7 mouse cellular contexts compared by ENCODE assay signal in genomic region chr7:29232247-29233013, GRCm38 (mm10). TPM values are rescaled to one million over a fixed set of nuclear protein-coding genes. Genes with fewer than 3 reads are reported as not detected.
A peak's percentile ranks its signal among the peaks of the same experiment; 100 is the strongest.
DNase-seq lines count a peak whose midpoint lies in the region; ATAC-seq and TF ChIP-seq lines count a peak whose summit lies in the region.

Gene Kcnk6, minus strand, starts transcription at chr7:29232515.

- no peak within 1 kb of the TSS for H3K27ac ChIP-seq in CH12.LX (ENCODE audit: insufficient read depth, low read depth)
- no peak within 1 kb of the TSS for H3K27ac ChIP-seq in forebrain, embryonic 12.5 days
- no peak within 1 kb of the TSS for H3K27ac ChIP-seq in limb, embryonic 12.5 days
- H3K27ac ChIP-seq in midbrain, embryonic 11.5 days (ENCODE audit: low read depth, low read length), result no peak within 1 kb of the TSS

- in situ Hi-C loops in CH12.LX (cut with MboI; ENCODE audit: low pct_ligation_motif_present, low pct_unique_long_range_greater_than_20kb, low sequenced_read_pairs), result no loop called here

- peak within 1 kb of the TSS; percentile 46 to 55 (median 54) for H3K4me3 ChIP-seq in CH12.LX (replicated peaks in 1 of 3; ENCODE audit: low read depth in 2 of 3, low read length in 2 of 3, poor library complexity in 1 of 3)
- H3K4me3 ChIP-seq in forebrain, embryonic 12.5 days (replicated peaks), result peak within 1 kb of the TSS; percentile 47
- H3K4me3 ChIP-seq in limb, embryonic 12.5 days (replicated peaks), result peak within 1 kb of the TSS; percentile 60
- H3K4me3 ChIP-seq in midbrain, embryonic 11.5 days (ENCODE audit: low read depth, low read length), result peak within 1 kb of the TSS; percentile 37

- WGBS in forebrain, embryonic 12.5 days, result 2% methylated on average over 62 of the region's 62 CpGs
- 2% methylated on average over 62 of the region's 62 CpGs for WGBS in limb, embryonic 12.5 days
- WGBS in midbrain, embryonic 11.5 days, result 2% methylated on average over 61 of the region's 62 CpGs

- no peaks in the 10 kb centered on the region for H3K27me3 ChIP-seq in CH12.LX (replicated peaks)
- peaks cover 60% of the 10 kb centered on the region for H3K27me3 ChIP-seq in forebrain, embryonic 12.5 days
- peaks cover 58% of the 10 kb centered on the region for H3K27me3 ChIP-seq in limb, embryonic 12.5 days
- H3K27me3 ChIP-seq in midbrain, embryonic 11.5 days (ENCODE audit: control insufficient read depth, insufficient read depth, low read length), result peaks cover 25% of the 10 kb centered on the region

- no peaks in the 10 kb centered on the region for H3K36me3 ChIP-seq in CH12.LX (replicated peaks in 1 of 2; ENCODE audit: control insufficient read depth in 1 of 2, insufficient read depth in 1 of 2, low read length in 1 of 2)
- no peaks in the 10 kb centered on the region for H3K36me3 ChIP-seq in forebrain, embryonic 12.5 days (replicated peaks)
- H3K36me3 ChIP-seq in limb, embryonic 12.5 days, result no peaks in the 10 kb centered on the region
- no peaks in the 10 kb centered on the region for H3K36me3 ChIP-seq in midbrain, embryonic 11.5 days (ENCODE audit: control insufficient read depth, insufficient read depth, low read length)

- ATAC-seq in forebrain, embryonic 12.5 days (ENCODE audit: low FRiP score), result no peak
- ATAC-seq in limb, embryonic 12.5 days (ENCODE audit: insufficient number of reproducible peaks, insufficient read depth, low FRiP score, low TSS enrichment, low read depth), result peak; percentile 52
- ATAC-seq in midbrain, embryonic 11.5 days (ENCODE audit: low FRiP score), result no peak
- no peak; the same call in 1 of the 2 replicates for ATAC-seq in monocyte, adult 5-6 weeks (replicated peaks; ENCODE audit: insufficient number of reproducible peaks, low FRiP score, low TSS enrichment, poor library complexity, severe bottlenecking)

- TF ChIP-seq CTCF in CH12.LX (conservative IDR thresholded peaks at IDR 0.05 in 1 of 2, IDR thresholded peaks at IDR 0.05 in 1 of 2; ENCODE audit: low read depth in 2 of 2, low read length in 2 of 2), result no peak

- H3K9me3 ChIP-seq in CH12.LX (replicated peaks; ENCODE audit: low read length), result no peaks in the 10 kb centered on the region
- H3K9me3 ChIP-seq in forebrain, embryonic 12.5 days, result no peaks in the 10 kb centered on the region
- H3K9me3 ChIP-seq in limb, embryonic 12.5 days, result no peaks in the 10 kb centered on the region
- H3K9me3 ChIP-seq in midbrain, embryonic 11.5 days (ENCODE audit: control insufficient read depth, low read length), result peaks cover 4% of the 10 kb centered on the region; the same call in 1 of the 2 replicates

- H3K9ac ChIP-seq in CH12.LX (ENCODE audit: insufficient read depth, low read depth), result peak within 1 kb of the TSS; percentile 11; the same call in 1 of the 2 replicates
- peak within 1 kb of the TSS; percentile 44 for H3K9ac ChIP-seq in forebrain, embryonic 12.5 days
- H3K9ac ChIP-seq in limb, embryonic 12.5 days (replicated peaks), result peak within 1 kb of the TSS; percentile 71
- peak within 1 kb of the TSS; percentile 49 for H3K9ac ChIP-seq in midbrain, embryonic 11.5 days (ENCODE audit: low read length)

- H3K79me2 ChIP-seq in CH12.LX (replicated peaks; ENCODE audit: control insufficient read depth, extremely low read depth, insufficient read depth, poor library complexity, severe bottlenecking), result no peaks in the 10 kb centered on the region

- no peak; the same call in 1 of the 2 replicates for TF ChIP-seq POLR2A in CH12.LX (IDR thresholded peaks at IDR 0.05; ENCODE audit: low read depth, low read length)

- peak; percentile 57 for DNase-seq in CD4-positive helper T cell, adult 2 months (ENCODE audit: low read depth, low spot score)
- no peak for DNase-seq in CH12.LX (ENCODE audit: extremely low read depth)
- peak; percentile 65 for DNase-seq in heart, postnatal 25 days (ENCODE audit: low spot score)
- peak; percentile 89 for DNase-seq in midbrain, embryonic 11.5 days (ENCODE audit: low spot score, missing footprints)

- no peak for TF ChIP-seq RAD21 in CH12.LX (IDR thresholded peaks at IDR 0.05; ENCODE audit: low read depth, low read length)

- TF ChIP-seq EP300 in CH12.LX (IDR thresholded peaks at IDR 0.05; ENCODE audit: low read length), result no peak

- H3K4me1 ChIP-seq in CH12.LX (ENCODE audit: control insufficient read depth in 1 of 2, insufficient read depth in 2 of 2), result peaks cover 14 to 30% of the 10 kb centered on the region in 2 experiments
- peaks cover 9% of the 10 kb centered on the region for H3K4me1 ChIP-seq in forebrain, embryonic 12.5 days
- H3K4me1 ChIP-seq in limb, embryonic 12.5 days (replicated peaks), result 0 out of 2 replicates have a peak, but pooled peaks cover 3% of the 10 kb centered on the region
- peaks cover 6% of the 10 kb centered on the region for H3K4me1 ChIP-seq in midbrain, embryonic 11.5 days (ENCODE audit: control insufficient read depth, insufficient read depth, low read length)

- intact Hi-C loops in heart, postnatal 25 days (cut with DNase I), result loop anchor here (10.0 kb wide), 1 partner anchor 248 kb away; the partner anchor contains the start of genes Eif3k and Map4k1

- dilution Hi-C loops in CH12.LX (cut with MboI; ENCODE audit: extremely low pct_ligation_motif_present, extremely low pct_unique_long_range_greater_than_20kb, low sequenced_read_pairs), result no loop called here

- H3K4me2 ChIP-seq in CH12.LX (ENCODE audit: insufficient read depth, low read depth, poor library complexity, severe bottlenecking), result peak within 1 kb of the TSS; percentile 17
- peak within 1 kb of the TSS; percentile 80 for H3K4me2 ChIP-seq in forebrain, embryonic 12.5 days
- peak within 1 kb of the TSS; percentile 97 for H3K4me2 ChIP-seq in limb, embryonic 12.5 days
- H3K4me2 ChIP-seq in midbrain, embryonic 11.5 days, result peak within 1 kb of the TSS; percentile 59

TF ChIP-seq in CH12.LX, 34 proteins besides CTCF, POLR2A, EP300 and RAD21:
- TF ChIP-seq ZC3H11A (IDR thresholded peaks at IDR 0.05; ENCODE audit: low read depth, low read length) (no peak), ZNF384 (IDR thresholded peaks at IDR 0.05; ENCODE audit: low read depth, low read length) (peak; percentile 73)

RNA-seq across cellular contexts. Expression of gene Kcnk6, which starts in this region (rescaled TPM):
- total RNA-seq in CH12.LX (2012; rRNA removed) (4.0 TPM in 2 replicates), CH12.LX (2014; rRNA removed) (1.2 and 2.2 TPM in 2 replicates)
- 1.2 and 1.9 TPM in 2 replicates for polyA plus RNA-seq in CH12.LX (2012; ENCODE audit: insufficient read length, low read depth)
- polyA plus RNA-seq in forebrain, embryonic 12.5 days (2016; fragmentation: Nextera tagmentation; extraction: Ambion mirVana), result 0.43 and 0.63 TPM in 2 replicates
- total RNA-seq in heart, postnatal 25 days (2021), result 1 to 10 TPM; 2.4 to 2.5 TPM
- polyA plus RNA-seq in limb, embryonic 12.5 days (2016; fragmentation: Nextera tagmentation; extraction: Ambion mirVana), result 1.0 and 1.4 TPM in 2 replicates
- 0.22 and 0.43 TPM in 2 replicates for polyA plus RNA-seq in midbrain, embryonic 11.5 days (2014; fragmentation: Nextera tagmentation; extraction: Ambion mirVana)
- total RNA-seq in monocyte, adult 5-6 weeks (2017), result 3.1 to 8.5 TPM (median 7.3 TPM) in 3 replicates

Comparison
In these comparisons a context has a peak if more than half of its experiments do, and no peak if none do; other contexts are left out.
1. Peak in DNase-seq, H3K4me3 ChIP-seq, H3K9ac ChIP-seq and H3K4me2 ChIP-seq in midbrain, embryonic 11.5 days; RNA of the gene not detected or under 1 TPM.
2. H3K4me2 ChIP-seq: peak in every context shown above with its lines; median percentile 97 in limb, embryonic 12.5 days; 80 in forebrain, embryonic 12.5 days; 59 in midbrain, embryonic 11.5 days; 17 in CH12.LX.
3. H3K9ac ChIP-seq: peak in every context shown above with its lines; median percentile 71 in limb, embryonic 12.5 days; 49 in midbrain, embryonic 11.5 days; 44 in forebrain, embryonic 12.5 days; 11 in CH12.LX.